Mouse (Mus musculus) layer of hippocampus, postnatal 25 days (tissue): ENCODE results near the gene Gm20458. TPM values are rescaled to one million over a fixed set of nuclear protein-coding genes. Genes with fewer than 3 reads are reported as not detected.

Experiments
- DNase-seq, 2 experiments: peaks; one replicate each; pipeline ENCODE4 v3.0.0; 2022; ENCODE audit warnings: mixed read lengths in 2 of 2, low spot score in 1 of 2; ENCODE audit errors: extremely low spot score in 1 of 2
- total RNA-seq, 2 experiments: library from RNA; stranded (reverse); gene quantifications; 2 replicates each; pipeline ENCODE4 v1.2.3; 2021

Gm20458 gene
- total RNA-seq, 2 experiments from 2014 or later, result 3.9 to 11.3 TPM

- DNase-seq, result no peak
Observed at GRCm38 (mm10) chr2:164522280-164522679, 61.5 kb downstream of the Gm20458 start.

GRCm38 (mm10) chr2:164523301-164523773, 62.6 kb downstream of the Gm20458 start:
- DNase-seq, result no peak

DNA sequence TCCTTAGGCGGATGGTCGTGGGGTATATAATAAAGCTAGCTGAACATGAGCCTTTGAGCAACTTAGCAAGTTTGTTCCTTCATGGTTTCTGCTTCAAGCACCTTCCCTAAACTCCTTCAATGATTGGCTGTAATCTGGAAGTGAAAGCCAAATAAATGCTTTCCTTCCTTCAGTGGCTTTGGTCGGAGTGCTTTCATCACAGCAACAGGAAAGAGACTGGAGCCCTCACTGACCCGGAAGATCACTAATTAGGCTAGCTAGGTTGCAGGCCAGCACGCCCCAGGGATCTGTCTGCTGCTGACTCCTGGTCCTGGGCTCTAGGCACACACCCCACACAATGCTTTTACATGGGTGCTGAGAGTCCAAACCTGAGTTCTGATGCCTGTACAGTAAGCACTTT, 67.8 kb downstream of the Gm20458 start:
- no peak for DNase-seq

GRCm38 (mm10) chr2:164531169-164531568, 70.4 kb downstream of the Gm20458 start:
- peak; percentile 59 to 85 for DNase-seq

DNA sequence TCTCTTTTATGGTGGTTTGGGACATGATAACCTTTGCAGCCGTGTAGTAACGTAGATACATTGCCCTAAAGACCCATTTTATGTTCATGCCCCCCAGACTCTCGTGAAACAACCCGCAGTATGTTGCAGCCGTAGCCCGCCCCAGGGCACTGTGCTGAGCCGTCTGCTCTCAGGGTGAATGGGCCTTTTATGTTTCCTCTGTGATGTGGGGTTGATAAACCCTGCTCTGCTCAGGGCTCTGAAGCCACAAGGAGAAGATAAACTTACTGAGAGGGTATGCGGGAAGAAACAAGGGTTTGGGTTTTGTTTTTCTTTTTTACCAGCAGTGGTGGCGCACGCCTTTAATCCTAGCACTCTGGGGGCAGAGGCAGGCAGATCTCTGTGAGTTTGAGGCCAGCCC, 73.5 kb downstream of the Gm20458 start:
- no peak for DNase-seq

GRCm38 (mm10) chr2:164537003-164537402, 76.2 kb downstream of the Gm20458 start:
- no peak for DNase-seq

Other genes with a start within 250 kb of the Gm20458 start
- not detected for gene Wfdc15b, start 239.3 kb upstream of the Gm20458 start, total RNA-seq
- not detected for gene Svs2, start 222.5 kb upstream of the Gm20458 start, total RNA-seq
- gene Svs3b, start 204.3 kb upstream of the Gm20458 start, total RNA-seq, result not detected
- gene Svs4, start 182.5 kb upstream of the Gm20458 start, total RNA-seq, result not detected
- not detected for gene Svs3a, start 171.7 kb upstream of the Gm20458 start, total RNA-seq
- gene Svs6, start 144.2 kb upstream of the Gm20458 start, total RNA-seq, result not detected
- gene Svs5, start 128.2 kb upstream of the Gm20458 start, total RNA-seq, result not detected
- under 1 TPM; 0.59 to 0.68 TPM for gene Slpi, start 71.9 kb upstream of the Gm20458 start, total RNA-seq
- under 1 TPM; 0.34 to 0.45 TPM for gene Rbpjl, start 57.8 kb upstream of the Gm20458 start, total RNA-seq
- gene Matn4, start 55.8 kb upstream of the Gm20458 start, total RNA-seq, result 10 to 100 TPM; 13.0 to 17.5 TPM
- 100 to 1,000 TPM; 101 to 146 TPM for gene Sdc4, start 17.1 kb upstream of the Gm20458 start, total RNA-seq
- gene Sys1, start 4.0 kb upstream of the Gm20458 start, total RNA-seq, result 10 to 100 TPM; 41.0 to 45.2 TPM
- gene Trp53tg5, start 12.8 kb downstream of the Gm20458 start, total RNA-seq, result not detected
- gene Dbndd2, start 25.1 kb downstream of the Gm20458 start, total RNA-seq, result 100 to 1,000 TPM; 116 to 118 TPM
- 10 to 100 TPM; 85.3 to 87.3 TPM for gene Pigt, start 36.6 kb downstream of the Gm20458 start, total RNA-seq
- gene Wfdc2, start 101.4 kb downstream of the Gm20458 start, total RNA-seq, result under 1 TPM in 1 of 2 experiments, not detected in 1; 0.34 TPM
- gene Spint3, start 112.5 kb downstream of the Gm20458 start, total RNA-seq, result not detected
- gene Wfdc6a, start 124.5 kb downstream of the Gm20458 start, total RNA-seq, result not detected
- not detected for gene Eppin, start 132.6 kb downstream of the Gm20458 start, total RNA-seq
- not detected for gene Wfdc6b, start 152.6 kb downstream of the Gm20458 start, total RNA-seq
- gene Wfdc8, start 152.7 kb downstream of the Gm20458 start, total RNA-seq, result not detected
- not detected for gene Wfdc16, start 177.8 kb downstream of the Gm20458 start, total RNA-seq
- gene Wfdc10, start 195.1 kb downstream of the Gm20458 start, total RNA-seq, result not detected
- not detected for gene Wfdc9, start 195.6 kb downstream of the Gm20458 start, total RNA-seq
- gene Wfdc11, start 213.1 kb downstream of the Gm20458 start, total RNA-seq, result not detected
- gene Wfdc13, start 224.1 kb downstream of the Gm20458 start, total RNA-seq, result not detected
- not detected for gene Spint4, start 237.5 kb downstream of the Gm20458 start, total RNA-seq